In the genomic region with DNA sequence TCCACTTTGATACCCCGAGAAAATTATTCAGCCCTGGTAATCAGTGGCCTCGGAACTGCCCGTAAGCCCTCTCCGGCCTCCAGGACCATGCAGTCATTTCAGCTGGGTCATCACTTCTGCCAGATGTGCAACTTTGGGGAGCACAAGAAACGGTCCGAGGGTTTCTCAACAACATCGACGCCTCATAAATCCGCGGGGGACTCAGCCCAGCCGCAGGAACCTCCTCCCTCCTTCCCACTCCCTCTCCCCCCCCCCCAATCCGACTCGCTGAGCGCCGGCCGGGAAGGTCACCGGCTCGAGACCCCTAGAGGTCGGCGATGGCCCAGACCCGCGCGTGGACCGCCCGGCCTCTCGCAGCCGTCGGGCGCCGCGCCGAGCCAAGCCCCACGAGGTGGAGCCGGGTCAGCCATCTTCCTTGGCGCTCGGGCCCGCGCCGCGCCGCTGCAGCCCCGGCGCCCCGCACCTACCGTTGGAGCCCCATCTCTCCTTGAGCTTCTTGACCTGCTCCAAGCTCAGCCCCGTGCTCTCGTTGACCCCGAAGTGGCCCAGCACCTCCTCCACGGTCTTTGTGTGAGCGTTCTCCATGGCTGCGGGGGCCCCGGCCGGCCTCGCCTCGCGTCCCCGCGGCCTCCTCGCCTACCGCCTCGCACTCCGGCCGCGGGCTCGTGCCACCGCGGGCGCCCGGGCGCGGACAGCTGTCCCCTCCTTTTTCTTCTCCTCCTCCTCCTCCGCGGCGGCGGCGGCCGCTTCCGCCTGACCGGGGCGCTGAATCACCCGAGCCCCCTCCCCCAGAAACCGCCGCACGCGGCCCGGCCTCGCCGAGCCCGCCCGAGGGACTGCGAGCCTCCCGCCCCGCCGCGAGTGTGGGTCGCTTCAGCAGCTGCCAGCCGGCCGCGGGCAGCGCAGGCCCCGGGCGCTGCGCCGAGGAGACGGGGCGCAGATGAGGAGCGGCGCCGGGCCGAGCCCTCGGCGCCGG, we compare ENCODE assay signal across 7 mouse cellular contexts. TPM values are rescaled to one million over a fixed set of nuclear protein-coding genes. Genes with fewer than 3 reads are reported as not detected.
A peak's percentile ranks its signal among the peaks of the same experiment; 100 is the strongest.
DNase-seq lines count a peak whose midpoint lies in the region; ATAC-seq lines count a peak whose summit lies in the region.

No protein-coding gene starts in this region.

- peak overlapping the region; percentile 99 for H3K27ac ChIP-seq in forebrain, embryonic 14.5 days (ENCODE audit: low read depth, low read length)
- H3K27ac ChIP-seq in hindbrain, embryonic 13.5 days: peak overlapping the region; percentile 100

- H3K4me2 ChIP-seq in forebrain, embryonic 14.5 days (ENCODE audit: low read length): peak overlapping the region; percentile 64
- H3K4me2 ChIP-seq in hindbrain, embryonic 13.5 days: peak overlapping the region; percentile 75

- WGBS in forebrain, embryonic 14.5 days: under 1% methylated on average over 96 of the region's 113 CpGs
- WGBS in hindbrain, embryonic 13.5 days: under 1% methylated on average over 95 of the region's 113 CpGs

- H3K9ac ChIP-seq in forebrain, embryonic 14.5 days (ENCODE audit: low read length): peak overlapping the region; percentile 99
- H3K9ac ChIP-seq in hindbrain, embryonic 13.5 days: peak overlapping the region; percentile 99

- H3K36me3 ChIP-seq in forebrain, embryonic 14.5 days (ENCODE audit: control insufficient read depth, insufficient read depth, low read length): peaks cover 11% of the 10 kb centered on the region
- H3K36me3 ChIP-seq in hindbrain, embryonic 13.5 days: peaks cover 8% of the 10 kb centered on the region; the same call in 1 of the 2 replicates

- intact Hi-C loops in left cerebral cortex, postnatal 10 days (cut with DNase I): loop anchor here (2.0 to 5.0 kb wide), 2 partner anchors 47 to 116 kb away; no protein-coding TSS in a partner anchor

- no peaks in the 10 kb centered on the region for H3K27me3 ChIP-seq in forebrain, embryonic 14.5 days (replicated peaks; ENCODE audit: control insufficient read depth, insufficient read depth, low read length)
- no peaks in the 10 kb centered on the region for H3K27me3 ChIP-seq in hindbrain, embryonic 13.5 days

- H3K4me1 ChIP-seq in forebrain, embryonic 14.5 days (ENCODE audit: control insufficient read depth, insufficient read depth, low read length): peaks cover 28% of the 10 kb centered on the region
- peaks cover 49% of the 10 kb centered on the region for H3K4me1 ChIP-seq in hindbrain, embryonic 13.5 days (replicated peaks)

- peak; percentile 30 for ATAC-seq in forebrain, embryonic 14.5 days
- peak; percentile 61 for ATAC-seq in hindbrain, embryonic 13.5 days (ENCODE audit: low FRiP score)
- ATAC-seq in megakaryocyte, adult 5-6 weeks (ENCODE audit: poor library complexity, severe bottlenecking): peak; percentile 33; the same call in 1 of the 2 replicates

- peak; percentile 75 for DNase-seq in NIH3T3 (ENCODE audit: low read depth)
- DNase-seq in cerebellum, adult 11-12 months: peak; percentile 70
- DNase-seq in forebrain, embryonic 14.5 days (ENCODE audit: low spot score): peak; percentile 46
- peak; percentile 23 to 81 for DNase-seq in left cerebral cortex, postnatal 10 days (ENCODE audit: extremely low spot score in 1 of 2, low spot score in 2 of 2)
- peak; percentile 53 for DNase-seq in right cerebral cortex, postnatal 25 days

- peak overlapping the region; percentile 98 for H3K4me3 ChIP-seq in forebrain, embryonic 14.5 days (ENCODE audit: low read depth, low read length)
- H3K4me3 ChIP-seq in hindbrain, embryonic 13.5 days: peak overlapping the region; percentile 97

- no peaks in the 10 kb centered on the region for H3K9me3 ChIP-seq in forebrain, embryonic 14.5 days (replicated peaks; ENCODE audit: control insufficient read depth, low read length)
- peaks cover under 1% of the 10 kb centered on the region; the same call in 1 of the 2 replicates for H3K9me3 ChIP-seq in hindbrain, embryonic 13.5 days

RNA-seq across cellular contexts. Expression of a gene that starts 0.6 kb away (rescaled TPM):
- 34.8 and 35.1 TPM in 2 replicates for polyA plus RNA-seq in forebrain, embryonic 14.5 days (2014; fragmentation: Nextera tagmentation; extraction: Ambion mirVana)
- 39.4 and 41.2 TPM in 2 replicates for polyA plus RNA-seq in hindbrain, embryonic 13.5 days (2015; fragmentation: Nextera tagmentation; extraction: Ambion mirVana)
- 100 to 1,000 TPM; 618 to 632 TPM for total RNA-seq in left cerebral cortex, postnatal 10 days (2021)
- total RNA-seq in megakaryocyte, adult 5-6 weeks (2015): 47.1 and 47.5 TPM in 2 replicates
- total RNA-seq in megakaryocyte, adult 5-6 weeks (2017): 65.0 and 65.8 TPM in 2 replicates

Comparison
In these comparisons a context has a peak if more than half of its experiments do, and no peak if none do; other contexts are left out.
1. Peak in every context shown above with its lines: DNase-seq, ATAC-seq, H3K4me3 ChIP-seq and H3K27ac ChIP-seq.
2. RNA of a gene that starts 0.6 kb away (total RNA-seq): 618 to 632 TPM in left cerebral cortex, postnatal 10 days; 47.1 to 65.8 TPM in megakaryocyte, adult 5-6 weeks; every median in the first group is over 4 times any median in the second.